Mouse (Mus musculus) lung, embryonic 15.5 days (tissue): ENCODE measurements around the gene Slc44a2. TPM values are rescaled to one million over a fixed set of nuclear protein-coding genes. Genes with fewer than 3 reads are reported as not detected.

Source experiments
- ATAC-seq: fragments of 200-750 bp; cut with Nextera tagmentation; 2 replicates; pipeline ENCODE4 v1.8.0; 2017; ENCODE audit warnings: moderate number of reproducible peaks, borderline replicate concordance; ENCODE audit not compliant: low FRiP score, low TSS enrichment; ENCODE audit errors: extremely low read depth
- H3K27ac ChIP-seq: fragments of 300-500 bp; sonication (generic); 2 replicates; pipeline ENCODE4 v1.5.1; 2015; ENCODE audit warnings: moderate library complexity, mild to moderate bottlenecking, inconsistent platforms
- H3K27me3 ChIP-seq: fragments of 300-500 bp; sonication (generic); 2 replicates; pipeline ENCODE4 v1.6.1; 2015; ENCODE audit warnings: inconsistent platforms
- H3K36me3 ChIP-seq: fragments of 300-500 bp; sonication (generic); 2 replicates; pipeline ENCODE4 v1.6.1; 2015; ENCODE audit warnings: inconsistent platforms
- H3K4me1 ChIP-seq: fragments of 300-500 bp; sonication (generic); 2 replicates; pipeline ENCODE4 v1.6.1; 2015; ENCODE audit warnings: inconsistent platforms
- H3K4me2 ChIP-seq: fragments of 300-500 bp; sonication (generic); 2 replicates; pipeline ENCODE4 v1.6.1; 2015; ENCODE audit warnings: inconsistent platforms, mild to moderate bottlenecking, moderate library complexity
- H3K4me3 ChIP-seq: fragments of 300-500 bp; sonication (generic); 2 replicates; pipeline ENCODE4 v1.5.1; 2015; ENCODE audit warnings: mild to moderate bottlenecking, inconsistent platforms
- H3K9ac ChIP-seq: fragments of 300-500 bp; sonication (generic); 2 replicates; pipeline ENCODE4 v1.6.1; 2015; ENCODE audit warnings: inconsistent platforms
- H3K9me3 ChIP-seq: fragments of 300-500 bp; sonication (generic); 2 replicates; pipeline ENCODE4 v1.6.1; 2016; ENCODE audit warnings: inconsistent platforms
- WGBS: fragments of 180-500 bp; shearing (Covaris S2); methylation state at CpG from one replicate; pipeline ENCODE4 v1.1.7; 2015; 5-methylcytosine and 5-hydroxymethylcytosine counted together
- polyA plus RNA-seq: library from polyadenylated mRNA; unstranded; fragments of >200 nt; fragmentation: Nextera tagmentation; extraction: Ambion mirVana; gene quantifications from 2 replicates; pipeline ENCODE4 v1.2.1, GENCODE M21; 2015

The Slc44a2 gene
- polyA plus RNA-seq, 1 experiment from 2014 or later, result 146 TPM

DNA sequence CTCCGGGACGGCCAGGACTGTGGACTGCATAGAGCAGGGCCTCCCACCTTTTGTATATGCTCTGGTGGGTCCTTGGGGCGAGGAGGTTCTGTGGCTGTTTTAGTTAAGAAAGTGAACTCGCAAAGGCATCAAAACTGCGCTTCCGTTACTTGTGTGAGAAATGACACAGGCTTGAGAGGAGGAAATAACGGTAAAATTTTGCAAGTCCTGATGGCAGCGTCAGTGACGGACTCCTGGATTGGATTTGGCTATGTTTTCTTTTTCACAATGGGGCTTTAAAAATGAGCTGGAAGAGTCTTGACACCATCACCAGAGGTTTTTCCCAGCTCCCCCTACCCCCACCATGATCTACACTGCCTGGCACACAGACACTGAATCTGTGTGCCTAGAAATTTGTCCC lies 80.5 kb downstream of the Slc44a2 start:
- WGBS, result 93% methylated on average over 9 of the region's 9 CpGs
- Histone ChIP-seq H3K4me2 (no peak overlapping the region), H3K4me1 (no peaks in the 10 kb centered on the region), H3K9ac (no peak overlapping the region), H3K4me3 (no peak overlapping the region), H3K36me3 (peaks cover 99% of the 10 kb centered on the region), H3K27ac (no peak overlapping the region), H3K9me3 (no peaks in the 10 kb centered on the region), H3K27me3 (no peaks in the 10 kb centered on the region)
- ATAC-seq, result no peak

- Histone ChIP-seq H3K4me2 (no peak overlapping the region), H3K27ac (no peak overlapping the region)
- ATAC-seq, result no peak
These were observed 82.3 kb downstream of the Slc44a2 start for GRCm38 (mm10) chr9:21402764-21403253.

DNA sequence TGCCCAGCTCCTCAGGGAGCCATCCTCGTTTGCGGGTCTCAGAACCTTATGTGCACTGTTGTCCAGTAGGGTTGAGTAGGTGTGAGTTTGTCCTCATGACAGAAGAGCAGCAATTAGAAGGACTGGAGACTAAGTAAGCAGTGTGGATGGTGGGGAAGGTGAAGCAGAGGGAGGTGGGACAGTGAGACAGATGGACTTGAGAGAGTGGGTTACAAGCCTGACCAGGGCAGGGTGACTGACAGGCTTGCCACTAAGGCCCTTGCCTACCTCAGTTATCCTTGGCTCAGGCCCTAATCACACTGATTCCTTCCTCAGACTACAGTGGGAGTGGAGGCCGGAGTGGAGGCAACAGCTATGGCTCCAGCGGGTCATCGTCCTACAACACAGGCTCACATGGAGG lies 83.2 kb downstream of the Slc44a2 start:
- H3K4me3 ChIP-seq, result no peak overlapping the region
- WGBS, result 96% methylated on average over 5 of the region's 5 CpGs
- H3K9me3 ChIP-seq, result no peaks in the 10 kb centered on the region
- H3K9ac ChIP-seq, result no peak overlapping the region
- H3K4me2 ChIP-seq, result no peak overlapping the region
- ATAC-seq, result no peak
- no peaks in the 10 kb centered on the region for H3K4me1 ChIP-seq
- peaks cover 82% of the 10 kb centered on the region for H3K36me3 ChIP-seq
- H3K27me3 ChIP-seq, result no peaks in the 10 kb centered on the region
- H3K27ac ChIP-seq, result no peak overlapping the region

More at GRCm38 (mm10) chr9:21402764-21403253, 82.3 kb downstream of the Slc44a2 start:
- no peak overlapping the region for H3K4me3 ChIP-seq
- WGBS, result 78% methylated on average over 11 of the region's 11 CpGs
- no peak overlapping the region for H3K9ac ChIP-seq
- no peaks in the 10 kb centered on the region for H3K4me1 ChIP-seq
- H3K27me3 ChIP-seq, result no peaks in the 10 kb centered on the region
- peaks cover 92% of the 10 kb centered on the region for H3K36me3 ChIP-seq
- H3K9me3 ChIP-seq, result no peaks in the 10 kb centered on the region

Other genes starting within 250 kb of the Slc44a2 start
- 0.29 and 0.47 TPM in 2 replicates for gene Gm49373, start 247.6 kb upstream of the Slc44a2 start, polyA plus RNA-seq
- gene Fdx1l, start 247.1 kb upstream of the Slc44a2 start, polyA plus RNA-seq, result 55.3 and 56.9 TPM in 2 replicates
- gene Gm38431, start 228.7 kb upstream of the Slc44a2 start, polyA plus RNA-seq, result 2.4 and 2.5 TPM in 2 replicates
- gene Raver1, start 228.7 kb upstream of the Slc44a2 start, polyA plus RNA-seq, result 62.0 and 65.4 TPM in 2 replicates
- 12.7 and 15.6 TPM in 2 replicates for gene Tyk2, start 189.5 kb upstream of the Slc44a2 start, polyA plus RNA-seq
- gene Cdc37, start 170.7 kb upstream of the Slc44a2 start, polyA plus RNA-seq, result 316 and 319 TPM in 2 replicates
- gene Pde4a, start 155.0 kb upstream of the Slc44a2 start, polyA plus RNA-seq, result 8.6 and 9.3 TPM in 2 replicates
- 65.5 and 68.3 TPM in 2 replicates for gene Keap1, start 81.3 kb upstream of the Slc44a2 start, polyA plus RNA-seq
- 0.10 and 0.15 TPM in 2 replicates for gene S1pr5, start 72.3 kb upstream of the Slc44a2 start, polyA plus RNA-seq
- gene Atg4d, start 55.4 kb upstream of the Slc44a2 start, polyA plus RNA-seq, result 38.4 and 42.8 TPM in 2 replicates
- 12.1 and 14.0 TPM in 2 replicates for gene Kri1, start 32.7 kb upstream of the Slc44a2 start, polyA plus RNA-seq
- gene Cdkn2d, start 29.3 kb upstream of the Slc44a2 start, polyA plus RNA-seq, result 50.9 and 52.3 TPM in 2 replicates
- 52.2 and 53.3 TPM in 2 replicates for gene Ap1m2, start 8.4 kb upstream of the Slc44a2 start, polyA plus RNA-seq
- 195 and 198 TPM in 2 replicates for gene Ilf3, start 47.2 kb downstream of the Slc44a2 start, polyA plus RNA-seq
- gene Qtrt1, start 91.1 kb downstream of the Slc44a2 start, polyA plus RNA-seq, result 42.4 and 43.7 TPM in 2 replicates
- gene Dnm2, start 104.2 kb downstream of the Slc44a2 start, polyA plus RNA-seq, result 73.6 and 77.4 TPM in 2 replicates
- 119 and 123 TPM in 2 replicates for gene Tmed1, start 189.6 kb downstream of the Slc44a2 start, polyA plus RNA-seq
- 3.2 and 3.9 TPM in 2 replicates for gene AB124611, start 205.5 kb downstream of the Slc44a2 start, polyA plus RNA-seq
- 43.7 and 47.3 TPM in 2 replicates for gene Carm1, start 226.2 kb downstream of the Slc44a2 start, polyA plus RNA-seq